Mouse (Mus musculus) cerebellum, adult 2 months (tissue): ENCODE measurements around the gene Barx1.

Experiments
- CTCF ChIP-seq: fragments of 200-500 bp; IDR thresholded peaks from 2 replicates; pipeline ENCODE4 v1.5.1; 2011; ENCODE audit warnings: low read depth, mild to moderate bottlenecking, control low read depth, low read length, moderate library complexity, borderline replicate concordance; ENCODE audit not compliant: insufficient read depth
- POLR2A ChIP-seq: fragments of 200-500 bp; IDR thresholded peaks from 2 replicates; pipeline ENCODE4 v1.6.1; 2011; ENCODE audit warnings: low read length, control low read depth, borderline replicate concordance; ENCODE audit not compliant: insufficient read depth

DNA sequence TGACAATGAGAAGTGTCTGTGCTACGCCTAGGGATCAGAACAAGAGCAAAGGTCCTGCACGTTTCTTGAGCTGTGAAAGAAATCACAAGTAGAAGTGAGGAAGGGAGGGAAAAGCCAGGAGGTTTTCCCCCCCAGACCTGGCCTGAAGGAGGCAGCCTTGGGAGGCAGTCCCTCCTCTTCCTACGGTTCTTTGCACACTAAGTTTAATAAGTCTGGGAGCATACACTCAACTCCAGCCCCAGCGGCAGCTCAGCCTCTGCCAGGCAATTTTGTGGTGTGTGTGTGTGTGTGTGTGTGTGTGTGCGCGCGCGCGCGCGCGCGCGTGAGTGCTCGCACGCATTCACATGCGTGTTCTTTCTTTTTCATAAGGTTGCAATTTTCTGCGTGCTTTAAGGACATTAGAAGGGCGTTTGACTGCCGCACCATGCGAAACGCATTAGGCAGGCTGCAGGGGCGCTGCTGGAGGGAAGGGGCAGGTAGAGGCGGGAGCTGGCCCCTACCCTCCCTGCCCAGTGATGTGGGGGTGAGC lies 9.6 kb downstream of the Barx1 start:
- TF ChIP-seq CTCF (no peak), POLR2A (no peak)
